Mouse (Mus musculus) hindbrain, embryonic 12.5 days (tissue): ENCODE data around the gene Iqgap2. TPM values are rescaled to one million over a fixed set of nuclear protein-coding genes. Genes with fewer than 3 reads are reported as not detected.

Source experiments
- ATAC-seq: fragments of 200-750 bp; cut with Nextera tagmentation; 2 replicates; pipeline ENCODE4 v1.8.0; 2017; ENCODE audit warnings: moderate TSS enrichment; ENCODE audit not compliant: low FRiP score
- H3K27ac ChIP-seq: fragments of 300-500 bp; sonication (generic); 2 replicates; pipeline ENCODE4 v1.5.1; 2016; ENCODE audit warnings: mild to moderate bottlenecking
- H3K27me3 ChIP-seq: fragments of 300-500 bp; sonication (generic); 2 replicates; pipeline ENCODE4 v1.6.1; 2016; ENCODE audit warnings: mild to moderate bottlenecking
- H3K36me3 ChIP-seq: fragments of 300-500 bp; sonication (generic); 2 replicates; pipeline ENCODE4 v1.6.1; 2016; ENCODE audit warnings: mild to moderate bottlenecking
- H3K4me1 ChIP-seq: fragments of 300-500 bp; sonication (generic); 2 replicates; pipeline ENCODE4 v1.6.1; 2016
- H3K4me2 ChIP-seq: fragments of 300-500 bp; sonication (generic); replicated peaks from 2 replicates; pipeline ENCODE4 v1.6.1; 2016; ENCODE audit warnings: mild to moderate bottlenecking
- H3K4me3 ChIP-seq: fragments of 300-500 bp; sonication (generic); 2 replicates; pipeline ENCODE4 v1.5.1; 2016; ENCODE audit warnings: mild to moderate bottlenecking
- H3K9ac ChIP-seq: fragments of 300-500 bp; sonication (generic); 2 replicates; pipeline ENCODE4 v1.6.1; 2016; ENCODE audit warnings: mild to moderate bottlenecking, moderate library complexity
- H3K9me3 ChIP-seq: fragments of 300-500 bp; sonication (generic); replicated peaks from 2 replicates; pipeline ENCODE4 v1.6.1; 2016; ENCODE audit warnings: mild to moderate bottlenecking
- WGBS: fragments of 180-500 bp; shearing (Covaris S2); methylation state at CpG from one replicate; pipeline ENCODE4 v1.1.7; 2016; 5-methylcytosine and 5-hydroxymethylcytosine counted together
- polyA plus RNA-seq: library from polyadenylated mRNA; unstranded; fragments of >200 nt; fragmentation: Nextera tagmentation; extraction: Ambion mirVana; gene quantifications from 2 replicates; pipeline ENCODE4 v1.2.1, GENCODE M21; 2016

The Iqgap2 gene
- polyA plus RNA-seq, 1 experiment from 2014 or later, result 14.0 TPM

- Histone ChIP-seq H3K9ac (no peak overlapping the region), H3K27me3 (no peaks in the 10 kb centered on the region), H3K4me3 (no peak overlapping the region), H3K36me3 (peaks cover 18% of the 10 kb centered on the region; the same call in 1 of the 2 replicates), H3K27ac (no peak overlapping the region), H3K4me1 (no peaks in the 10 kb centered on the region), H3K4me2 (no peak overlapping the region), H3K9me3 (no peaks in the 10 kb centered on the region)
- no peak for ATAC-seq
- 83% methylated on average over 4 of the region's 4 CpGs for WGBS
Observed at GRCm38 (mm10) chr13:95653696-95654095, 238.0 kb downstream of the Iqgap2 start.

- WGBS, result 87% methylated on average over 7 of the region's 7 CpGs
- no peak for ATAC-seq
Observed at GRCm38 (mm10) chr13:95651870-95652668, 239.7 kb downstream of the Iqgap2 start.

GRCm38 (mm10) chr13:95649941-95650340 is 241.8 kb downstream of the Iqgap2 start:
- no peak overlapping the region for H3K4me3 ChIP-seq
- no peak overlapping the region for H3K9ac ChIP-seq
- no peak for ATAC-seq
- no peak overlapping the region for H3K27ac ChIP-seq
- peaks cover 18% of the 10 kb centered on the region; the same call in 1 of the 2 replicates for H3K36me3 ChIP-seq
- no peaks in the 10 kb centered on the region for H3K4me1 ChIP-seq
- WGBS, result 91% methylated on average over 3 of the region's 3 CpGs
- no peaks in the 10 kb centered on the region for H3K9me3 ChIP-seq
- no peak overlapping the region for H3K4me2 ChIP-seq
- H3K27me3 ChIP-seq, result no peaks in the 10 kb centered on the region

More at GRCm38 (mm10) chr13:95651870-95652668, 239.7 kb downstream of the Iqgap2 start:
- Histone ChIP-seq H3K4me2 (no peak overlapping the region), H3K4me3 (no peak overlapping the region), H3K4me1 (no peaks in the 10 kb centered on the region), H3K36me3 (0 out of 2 replicates have a peak, but pooled peaks cover 11% of the 10 kb centered on the region), H3K27ac (no peak overlapping the region), H3K9me3 (no peaks in the 10 kb centered on the region), H3K27me3 (no peaks in the 10 kb centered on the region), H3K9ac (no peak overlapping the region)

- no peaks in the 10 kb centered on the region for H3K4me1 ChIP-seq
- no peak overlapping the region for H3K4me2 ChIP-seq
- no peak overlapping the region for H3K27ac ChIP-seq
- WGBS, result 80% methylated on average over 4 of the region's 4 CpGs
- H3K27me3 ChIP-seq, result no peaks in the 10 kb centered on the region
- ATAC-seq, result no peak
- H3K9ac ChIP-seq, result no peak overlapping the region
- H3K4me3 ChIP-seq, result no peak overlapping the region
- no peaks in the 10 kb centered on the region for H3K9me3 ChIP-seq
- H3K36me3 ChIP-seq, result peaks cover 20% of the 10 kb centered on the region
Observed at GRCm38 (mm10) chr13:95647248-95647647, 244.5 kb downstream of the Iqgap2 start.

- no peak overlapping the region for H3K9ac ChIP-seq
- peaks cover 16% of the 10 kb centered on the region for H3K36me3 ChIP-seq
- no peaks in the 10 kb centered on the region for H3K4me1 ChIP-seq
- 68% methylated on average over 9 of the region's 9 CpGs for WGBS
- H3K4me2 ChIP-seq, result no peak overlapping the region
- no peak for ATAC-seq
- no peaks in the 10 kb centered on the region for H3K27me3 ChIP-seq
- no peak overlapping the region for H3K27ac ChIP-seq
- H3K9me3 ChIP-seq, result no peaks in the 10 kb centered on the region
- H3K4me3 ChIP-seq, result no peak overlapping the region
Observed at GRCm38 (mm10) chr13:95646687-95647111, 245.0 kb downstream of the Iqgap2 start.

GRCm38 (mm10) chr13:95643740-95644139 is 248.0 kb downstream of the Iqgap2 start:
- peaks cover 9% of the 10 kb centered on the region for H3K36me3 ChIP-seq
- no peaks in the 10 kb centered on the region for H3K9me3 ChIP-seq
- no peaks in the 10 kb centered on the region for H3K27me3 ChIP-seq
- 69% methylated on average over 7 of the region's 7 CpGs for WGBS
- H3K4me1 ChIP-seq, result peaks cover 9% of the 10 kb centered on the region
- ATAC-seq, result no peak
- no peak overlapping the region for H3K4me3 ChIP-seq
- H3K27ac ChIP-seq, result no peak overlapping the region
- no peak overlapping the region for H3K9ac ChIP-seq
- no peak overlapping the region for H3K4me2 ChIP-seq

GRCm38 (mm10) chr13:95641061-95641986 is 250.4 kb downstream of the Iqgap2 start:
- Histone ChIP-seq H3K4me2 (no peak overlapping the region), H3K9ac (no peak overlapping the region), H3K9me3 (no peaks in the 10 kb centered on the region), H3K27me3 (no peaks in the 10 kb centered on the region), H3K27ac (no peak overlapping the region), H3K4me1 (peaks cover 18% of the 10 kb centered on the region), H3K4me3 (no peak overlapping the region), H3K36me3 (peaks cover 9% of the 10 kb centered on the region)
- no peak for ATAC-seq
- WGBS, result 95% methylated on average over 17 of the region's 17 CpGs

- H3K9ac ChIP-seq, result no peak overlapping the region
- no peaks in the 10 kb centered on the region for H3K27me3 ChIP-seq
- WGBS, result 96% methylated on average over 1 of the region's 1 CpGs
- H3K4me3 ChIP-seq, result no peak overlapping the region
- no peak overlapping the region for H3K27ac ChIP-seq
- H3K4me1 ChIP-seq, result peaks cover 18% of the 10 kb centered on the region
- H3K9me3 ChIP-seq, result no peaks in the 10 kb centered on the region
- no peak for ATAC-seq
- H3K36me3 ChIP-seq, result peaks cover 3% of the 10 kb centered on the region; the same call in 1 of the 2 replicates
- no peak overlapping the region for H3K4me2 ChIP-seq
Observed at GRCm38 (mm10) chr13:95640408-95640807, 251.3 kb downstream of the Iqgap2 start.

GRCm38 (mm10) chr13:95639336-95640116 is 252.2 kb downstream of the Iqgap2 start:
- Histone ChIP-seq H3K4me3 (no peak overlapping the region), H3K27me3 (no peaks in the 10 kb centered on the region), H3K27ac (peak overlapping the region; percentile 55; the same call in 1 of the 2 replicates), H3K9me3 (no peaks in the 10 kb centered on the region), H3K9ac (no peak overlapping the region), H3K4me2 (no peak overlapping the region), H3K36me3 (peaks cover 5% of the 10 kb centered on the region; the same call in 1 of the 2 replicates), H3K4me1 (peaks cover 18% of the 10 kb centered on the region)
- WGBS, result 73% methylated on average over 15 of the region's 15 CpGs
- ATAC-seq, result 0 out of 2 replicates have a peak, but pooled peaks have one; percentile 67

GRCm38 (mm10) chr13:95638894-95639293 is 252.8 kb downstream of the Iqgap2 start:
- Histone ChIP-seq H3K4me3 (no peak overlapping the region), H3K36me3 (peaks cover 3% of the 10 kb centered on the region; the same call in 1 of the 2 replicates), H3K9me3 (no peaks in the 10 kb centered on the region), H3K27ac (peak overlapping the region; percentile 55; the same call in 1 of the 2 replicates), H3K4me2 (no peak overlapping the region), H3K27me3 (no peaks in the 10 kb centered on the region), H3K9ac (no peak overlapping the region), H3K4me1 (peaks cover 18% of the 10 kb centered on the region)
- ATAC-seq, result no peak
- WGBS, result 41% methylated on average over 5 of the region's 5 CpGs

GRCm38 (mm10) chr13:95637737-95638136 is 254.0 kb downstream of the Iqgap2 start:
- 85% methylated on average over 10 of the region's 10 CpGs for WGBS
- H3K27ac ChIP-seq, result no peak overlapping the region
- 0 out of 2 replicates have a peak, but pooled peaks cover 2% of the 10 kb centered on the region for H3K36me3 ChIP-seq
- no peaks in the 10 kb centered on the region for H3K27me3 ChIP-seq
- H3K9ac ChIP-seq, result no peak overlapping the region
- no peak for ATAC-seq
- no peak overlapping the region for H3K4me2 ChIP-seq
- H3K9me3 ChIP-seq, result no peaks in the 10 kb centered on the region
- no peak overlapping the region for H3K4me3 ChIP-seq
- peaks cover 18% of the 10 kb centered on the region for H3K4me1 ChIP-seq
